Mouse (Mus musculus) lung, adult 2 months (tissue): ENCODE measurements around the gene Prpf6. TPM values are rescaled to one million over a fixed set of nuclear protein-coding genes. Genes with fewer than 3 reads are reported as not detected.

Source experiments
- DNase-seq: peaks from one replicate; pipeline ENCODE4 v3.0.0; 2022
- H3K4me1 ChIP-seq: fragments of 200-500 bp; 2 replicates; pipeline ENCODE4 v1.6.1; 2011; ENCODE audit warnings: low read length; ENCODE audit not compliant: control insufficient read depth, insufficient read depth
- H3K4me3 ChIP-seq: fragments of 200-500 bp; replicated peaks from 2 replicates; pipeline ENCODE3; 2011; ENCODE audit warnings: low read depth, mild to moderate bottlenecking, control low read depth, low read length; ENCODE audit errors: extremely low read depth
- CTCF ChIP-seq: fragments of 200-500 bp; IDR thresholded peaks from 2 replicates; pipeline ENCODE4 v1.5.1; 2011; ENCODE audit warnings: mild to moderate bottlenecking, low read length, control low read depth; ENCODE audit not compliant: insufficient read depth
- POLR2A ChIP-seq: fragments of 200-500 bp; IDR thresholded peaks from 2 replicates; pipeline ENCODE4 v1.6.1; 2011; ENCODE audit warnings: low read depth, mild to moderate bottlenecking, control low read depth, low read length, borderline replicate concordance; ENCODE audit errors: extremely low read depth
- WGBS: fragments of 180-500 bp; shearing (Covaris S2); methylation state at CpG from one replicate; pipeline ENCODE4 v1.1.7; 2018; 5-methylcytosine and 5-hydroxymethylcytosine counted together
- polyA plus RNA-seq: library from polyadenylated mRNA; depleted of rRNA; stranded (reverse); fragments of >200 nt; gene quantifications from 2 replicates; pipeline ENCODE4 v1.2.3, GENCODE M21; 2012

Prpf6 gene
- polyA plus RNA-seq, 1 experiment = 21.5 TPM

GRCm38 (mm10) chr2:181677755-181678098 is 86.1 kb downstream of the Prpf6 start:
- H3K4me1 ChIP-seq = peaks cover 20% of the 10 kb centered on the region
- no peak overlapping the region for H3K4me3 ChIP-seq
- peak; percentile 28 for DNase-seq
- TF ChIP-seq POLR2A = no peak
- TF ChIP-seq CTCF = no peak
- WGBS = 35% methylated on average over 3 of the region's 3 CpGs

DNA sequence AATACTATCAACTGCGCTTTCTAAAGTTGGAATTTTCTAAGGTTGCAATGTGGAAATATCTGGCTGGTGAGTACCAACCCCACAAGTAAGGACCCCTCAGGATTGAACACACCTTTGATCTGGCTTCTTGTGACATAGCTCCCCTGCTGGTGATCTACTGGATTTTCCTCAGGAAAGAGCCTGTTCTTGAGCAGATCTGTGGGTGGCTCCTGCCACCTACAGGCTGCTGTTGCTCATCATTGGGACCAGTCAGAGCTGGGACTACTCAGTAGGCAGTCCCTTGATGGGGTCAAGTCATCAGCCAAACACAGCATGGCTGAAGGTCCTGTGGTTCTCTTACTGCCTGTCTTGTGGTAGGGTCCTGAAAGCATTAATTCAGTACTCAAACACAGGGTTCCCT is 87.1 kb downstream of the Prpf6 start:
- H3K4me3 ChIP-seq = no peak overlapping the region
- DNase-seq = peak; percentile 70
- no peak for TF ChIP-seq POLR2A
- peak; percentile 99 for TF ChIP-seq CTCF
- 48% methylated on average over 1 of the region's 1 CpGs for WGBS
- peaks cover 13% of the 10 kb centered on the region for H3K4me1 ChIP-seq

GRCm38 (mm10) chr2:181679951-181680715 is 88.5 kb downstream of the Prpf6 start, which contains the start of gene Tcea2:
Gene Tcea2, plus strand, starts transcription at chr2:181680310.
- WGBS = under 1% methylated on average over 68 of the region's 69 CpGs
- H3K4me3 ChIP-seq = peak within 1 kb of the TSS; percentile 75
- 0 out of 2 replicates have a peak, but pooled peaks have one; percentile 24 for TF ChIP-seq POLR2A
- TF ChIP-seq CTCF = 0 out of 2 replicates have a peak, but pooled peaks have one; percentile 13
- H3K4me1 ChIP-seq = peaks cover 11% of the 10 kb centered on the region
- peak; percentile 75 for DNase-seq

- WGBS = 18% methylated on average over 7 of the region's 7 CpGs
- TF ChIP-seq POLR2A (no peak), CTCF (no peak)
Measured at GRCm38 (mm10) chr2:181680716-181681117, 89.0 kb downstream of the Prpf6 start.

GRCm38 (mm10) chr2:181681978-181682377 is 90.3 kb downstream of the Prpf6 start:
- no peak for DNase-seq
- Histone ChIP-seq H3K4me3 (no peak overlapping the region), H3K4me1 (peaks cover 7% of the 10 kb centered on the region)
- TF ChIP-seq POLR2A (no peak), CTCF (no peak)
- WGBS = 56% methylated on average over 1 of the region's 1 CpGs

More at GRCm38 (mm10) chr2:181680716-181681117, 89.0 kb downstream of the Prpf6 start:
- no peak for DNase-seq
- H3K4me3 ChIP-seq = peak overlapping the region; percentile 75
- H3K4me1 ChIP-seq = peaks cover 9% of the 10 kb centered on the region

GRCm38 (mm10) chr2:181683381-181683780 is 91.7 kb downstream of the Prpf6 start:
- Histone ChIP-seq H3K4me1 (peaks cover 4% of the 10 kb centered on the region; the same call in 1 of the 2 replicates), H3K4me3 (no peak overlapping the region)
- WGBS = 58% methylated on average over 4 of the region's 4 CpGs
- DNase-seq = no peak
- TF ChIP-seq CTCF = no peak
- no peak for TF ChIP-seq POLR2A

DNA sequence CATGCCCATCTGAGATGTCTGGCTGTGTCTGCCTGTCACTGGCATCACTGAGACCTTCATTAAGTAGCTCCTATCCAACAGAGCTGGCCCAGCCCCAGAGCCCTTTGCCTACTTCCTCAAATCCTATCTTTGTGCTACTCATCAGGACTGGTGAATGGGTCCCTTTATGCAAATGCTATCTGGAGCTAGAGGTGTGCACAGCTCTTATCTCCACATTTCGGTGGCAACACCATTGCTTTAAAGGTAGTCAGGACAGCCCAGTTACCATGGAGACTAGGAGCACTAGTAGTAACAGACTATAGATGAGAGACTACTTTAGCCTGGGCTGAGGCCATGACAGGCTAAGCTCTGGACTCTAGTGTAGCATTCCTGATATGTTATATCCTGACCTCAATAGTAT is 93.0 kb downstream of the Prpf6 start:
- DNase-seq = no peak
- 71% methylated on average over 1 of the region's 1 CpGs for WGBS
- TF ChIP-seq POLR2A (no peak), CTCF (no peak)
- Histone ChIP-seq H3K4me1 (peaks cover 4% of the 10 kb centered on the region; the same call in 1 of the 2 replicates), H3K4me3 (no peak overlapping the region)

DNA sequence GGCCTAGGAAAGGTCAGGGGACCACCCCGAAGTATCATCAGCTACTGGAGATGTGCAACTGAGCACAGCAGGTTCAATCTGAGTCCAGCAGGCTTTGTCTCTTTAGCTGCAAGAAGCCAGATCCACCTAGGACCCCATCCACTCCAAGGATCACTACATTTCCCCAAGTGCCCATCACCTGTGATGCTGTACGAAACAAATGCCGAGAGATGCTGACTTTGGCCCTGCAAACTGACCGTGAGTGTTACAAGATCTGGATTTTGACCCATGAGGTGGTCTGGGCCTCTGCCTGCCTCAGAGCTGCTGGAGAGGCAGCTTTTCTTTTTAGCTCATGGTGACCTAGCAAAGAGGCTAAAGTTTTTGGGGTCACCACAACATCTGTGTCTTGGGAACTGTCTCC is 94.0 kb downstream of the Prpf6 start:
- peaks cover 2% of the 10 kb centered on the region; the same call in 1 of the 2 replicates for H3K4me1 ChIP-seq
- no peak overlapping the region for H3K4me3 ChIP-seq
- TF ChIP-seq CTCF (no peak), POLR2A (no peak)
- 86% methylated on average over 4 of the region's 4 CpGs for WGBS
- DNase-seq = no peak

- WGBS = 96% methylated on average over 8 of the region's 8 CpGs
- no peak overlapping the region for H3K4me3 ChIP-seq
- no peak for TF ChIP-seq CTCF
- TF ChIP-seq POLR2A = no peak
- H3K4me1 ChIP-seq = no peaks in the 10 kb centered on the region
- DNase-seq = no peak
Measured at GRCm38 (mm10) chr2:181687586-181687985, 95.9 kb downstream of the Prpf6 start.

DNA sequence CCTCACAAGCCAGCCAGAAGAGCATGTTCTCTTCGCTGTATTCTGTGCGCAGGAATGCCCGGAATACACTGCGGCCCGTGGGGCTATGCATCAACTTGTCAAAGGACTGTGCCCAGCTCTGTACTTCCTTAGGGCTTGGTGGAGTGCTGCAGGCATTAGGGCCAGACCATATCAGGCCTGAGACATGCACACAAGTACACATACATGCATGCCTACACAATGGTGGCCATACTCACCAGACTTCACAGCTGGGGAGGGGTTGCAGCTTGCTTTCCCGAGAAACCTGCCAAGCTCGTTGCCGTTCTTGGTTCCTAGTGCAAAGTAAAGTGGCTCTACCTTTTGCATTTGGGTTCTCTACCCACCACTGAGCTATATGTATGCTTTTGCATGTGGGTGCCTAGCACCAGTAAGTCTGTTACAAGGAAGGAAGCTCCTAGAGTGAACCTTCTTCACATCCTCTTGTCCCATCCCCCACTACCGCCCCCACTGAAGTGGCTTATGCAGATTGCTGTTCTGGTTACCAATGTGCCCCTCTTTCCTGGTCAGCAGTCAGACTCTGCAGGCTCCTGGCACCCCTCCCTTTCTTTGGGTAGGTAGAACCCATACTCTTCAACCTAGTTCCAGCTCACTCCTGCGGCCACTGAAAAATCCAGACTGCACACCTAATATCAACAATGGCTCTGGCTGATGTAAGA is 97.9 kb downstream of the Prpf6 start:
- Histone ChIP-seq H3K4me3 (no peak overlapping the region), H3K4me1 (peaks cover 2% of the 10 kb centered on the region; the same call in 1 of the 2 replicates)
- DNase-seq = peak; percentile 1
- TF ChIP-seq CTCF (no peak), POLR2A (no peak)
- 86% methylated on average over 10 of the region's 10 CpGs for WGBS

DNA sequence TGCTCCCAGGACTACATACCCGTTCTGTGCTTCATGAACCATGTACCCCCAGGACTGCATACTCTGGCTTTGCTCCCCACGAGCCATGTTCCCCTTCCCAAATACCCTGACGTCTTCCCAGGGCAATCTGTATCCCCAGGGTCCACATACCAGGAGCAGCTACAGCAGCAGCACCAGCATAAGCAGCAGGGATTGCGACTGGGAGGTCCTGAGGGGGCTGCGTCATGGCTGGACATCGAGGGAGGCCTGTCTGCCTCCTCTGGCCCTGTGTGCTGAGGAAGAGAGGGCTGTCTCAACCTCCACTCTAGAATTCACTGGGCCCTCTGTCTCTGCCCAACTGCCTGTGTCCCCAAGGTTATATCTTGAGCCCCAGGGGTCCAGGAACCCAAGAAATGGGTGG is 99.4 kb downstream of the Prpf6 start:
- WGBS = 79% methylated on average over 6 of the region's 6 CpGs
- no peak for TF ChIP-seq POLR2A
- no peak for DNase-seq
- H3K4me1 ChIP-seq = peaks cover 2% of the 10 kb centered on the region; the same call in 1 of the 2 replicates
- no peak overlapping the region for H3K4me3 ChIP-seq
